Comparison of ENCODE assay signal across 8 mouse cellular contexts in genomic region chr10:109010241-109011193, GRCm38 (mm10). TPM values are rescaled to one million over a fixed set of nuclear protein-coding genes. Genes with fewer than 3 reads are reported as not detected.
A peak's percentile ranks its signal among the peaks of the same experiment; 100 is the strongest.
DNase-seq lines count a peak whose midpoint lies in the region; ATAC-seq lines count a peak whose summit lies in the region.

TSS of gene Syt1 (minus strand) at chr10:109010982.

- H3K4me3 ChIP-seq in forebrain, embryonic 10.5 days = peak within 1 kb of the TSS; percentile 72

- DNase-seq in Muller cell, postnatal 12 days (ENCODE audit: inconsistent ontology term) = peak; percentile 93
- DNase-seq in brain, adult 2 months (ENCODE audit: low read depth, low spot score) = peak; percentile 99
- peak; percentile 82 for DNase-seq in forebrain, embryonic 10.5 days (ENCODE audit: extremely low spot score, low spot score)
- peak; percentile 22 for DNase-seq in heart, postnatal 4 days
- peak; percentile 92 to 94 for DNase-seq in left cerebral cortex, adult 9 months (ENCODE audit: low spot score in 2 of 2)
- peak; percentile 91 for DNase-seq in right cerebral cortex, postnatal 25 days
- DNase-seq in natural killer cell, adult 2 months (ENCODE audit: low spot score in 2 of 2) = no peak

- no peaks in the 10 kb centered on the region for H3K36me3 ChIP-seq in forebrain, embryonic 10.5 days (replicated peaks)

- H3K27ac ChIP-seq in forebrain, embryonic 10.5 days = peak within 1 kb of the TSS; percentile 73

- H3K27me3 ChIP-seq in forebrain, embryonic 10.5 days (ENCODE audit: poor library complexity, severe bottlenecking) = peaks cover 48% of the 10 kb centered on the region

- H3K4me1 ChIP-seq in forebrain, embryonic 10.5 days = peaks cover 22% of the 10 kb centered on the region

- H3K9me3 ChIP-seq in forebrain, embryonic 10.5 days = no peaks in the 10 kb centered on the region

- WGBS in forebrain, embryonic 10.5 days = under 1% methylated on average over 37 of the region's 37 CpGs

- 0 out of 2 replicates have a peak, but pooled peaks have one; percentile 22 for ATAC-seq in megakaryocyte-erythroid progenitor cell, adult 5-6 weeks (replicated peaks; ENCODE audit: low FRiP score, low TSS enrichment, poor library complexity, severe bottlenecking)

RNA-seq across cellular contexts. Expression of gene Syt1, which starts in this region (rescaled TPM):
- 3.8 and 4.2 TPM in 2 replicates for polyA plus RNA-seq in forebrain, embryonic 10.5 days (2016; fragmentation: Nextera tagmentation; extraction: Ambion mirVana)
- total RNA-seq in heart, postnatal 4 days (2021) = under 1 TPM; 0.24 to 0.43 TPM
- not detected in 2 replicates for total RNA-seq in megakaryocyte-erythroid progenitor cell, adult 5-6 weeks (2014; fragmentation: Nextera tagmentation)
- total RNA-seq in megakaryocyte-erythroid progenitor cell, adult 5-6 weeks (2017) = not detected in 2 replicates

Comparison
In these comparisons a context has a peak if more than half of its experiments do, and no peak if none do; other contexts are left out.
1. Peak in DNase-seq in heart, postnatal 4 days; RNA of the gene not detected or under 1 TPM.
2. Peak in ATAC-seq in megakaryocyte-erythroid progenitor cell, adult 5-6 weeks; RNA of the gene not detected or under 1 TPM.
3. DNase-seq: peak in Muller cell, postnatal 12 days (single experiment), brain, adult 2 months (single experiment), forebrain, embryonic 10.5 days (single experiment), left cerebral cortex, adult 9 months (2 of 2) and right cerebral cortex, postnatal 25 days (single experiment); none in natural killer cell, adult 2 months (0 of 2).